Mouse (Mus musculus) heart, postnatal 0 days (tissue): Measurements from ENCODE around the gene Cbx5.

Experiments used
- CTCF ChIP-seq: IDR thresholded peaks from 2 replicates; pipeline ENCODE4 v1.5.1; 2016; ENCODE audit warnings: antibody characterized with exemption, control low read depth, low read depth
- EP300 ChIP-seq: IDR thresholded peaks from 2 replicates; pipeline ENCODE4 v1.6.1; 2016; ENCODE audit warnings: antibody characterized with exemption, low read depth

DNA sequence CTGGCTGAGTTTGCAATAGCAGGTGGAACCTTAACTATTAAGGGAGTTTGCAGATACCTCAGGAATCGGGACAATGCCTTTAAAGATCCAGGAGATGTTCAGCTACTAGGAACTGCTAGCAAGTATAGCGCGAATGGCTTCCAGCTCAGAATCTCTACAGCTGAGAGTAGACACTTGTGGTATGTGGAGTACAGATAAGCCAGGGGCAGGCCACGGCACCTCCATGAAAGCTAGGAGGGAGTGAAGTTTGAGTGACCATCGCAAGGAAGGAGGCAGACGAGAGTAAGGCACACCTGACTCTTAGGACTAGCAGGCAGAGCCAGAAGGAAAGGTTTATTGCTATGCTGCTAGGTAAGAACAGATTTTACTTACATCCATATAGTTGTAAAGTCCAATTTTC is 6.0 kb upstream of the Cbx5 start:
- TF ChIP-seq CTCF (no peak), EP300 (no peak)
